Mouse (Mus musculus): ENCODE results near the gene Fam222b.

- TF ChIP-seq CTCF (IDR thresholded peaks at IDR 0.05; ENCODE audit: low read depth) (no peak), EP300 (IDR thresholded peaks at IDR 0.05; ENCODE audit: low read depth) (no peak)
Observed at GRCm38 (mm10) chr11:78172748-78173383, 78.4 kb downstream of the Fam222b start.
